Mouse (Mus musculus) spleen, postnatal 4 days (tissue): ENCODE measurements around the gene Asrgl1.
"Not testable (repeated sequence)": the region's sequence is repeated elsewhere in the genome, so short reads cannot be mapped to it uniquely, and the experiment has no call there.

ENCODE experiments used
- DNase-seq, 2 experiments: peaks; one replicate each; pipeline ENCODE4 v3.0.0; 2022; ENCODE audit warnings: low spot score in 2 of 2

The Asrgl1 gene

GRCm38 (mm10) chr19:9135512-9136331 lies at the start of gene Asrgl1:
Asrgl1 (minus strand) TSS chr19:9135636.
- DNase-seq = peak; percentile 89 to 95

GRCm38 (mm10) chr19:9146214-9146613 lies 10.8 kb upstream of the Asrgl1 start:
- no peak for DNase-seq

- DNase-seq = no peak
These were observed 8.2 kb upstream of the Asrgl1 start for GRCm38 (mm10) chr19:9143639-9144125.

GRCm38 (mm10) chr19:9143230-9143629 lies 7.8 kb upstream of the Asrgl1 start:
- DNase-seq = no peak

GRCm38 (mm10) chr19:9140361-9140760 lies 4.9 kb upstream of the Asrgl1 start:
- DNase-seq = not testable (repeated sequence)

- DNase-seq = no peak
These were observed 1.7 kb upstream of the Asrgl1 start for GRCm38 (mm10) chr19:9137159-9137558.

- peak; percentile 28 to 73 for DNase-seq
These were observed 507 bp downstream of the Asrgl1 start for GRCm38 (mm10) chr19:9134746-9135511.

- DNase-seq = no peak
These were observed 5.4 kb downstream of the Asrgl1 start for GRCm38 (mm10) chr19:9129996-9130395.

GRCm38 (mm10) chr19:9128499-9129194 lies 6.8 kb downstream of the Asrgl1 start:
- no peak for DNase-seq

- DNase-seq = not testable (repeated sequence)
These were observed 11.4 kb downstream of the Asrgl1 start for GRCm38 (mm10) chr19:9123986-9124385.

- DNase-seq = no peak
These were observed 13.0 kb downstream of the Asrgl1 start for GRCm38 (mm10) chr19:9122390-9122789.

- no peak for DNase-seq
These were observed 15.6 kb downstream of the Asrgl1 start for GRCm38 (mm10) chr19:9119655-9120425.

GRCm38 (mm10) chr19:9117275-9117674 lies 18.2 kb downstream of the Asrgl1 start:
- DNase-seq = no peak

- no peak for DNase-seq
These were observed 19.2 kb downstream of the Asrgl1 start for GRCm38 (mm10) chr19:9116268-9116667.

- DNase-seq = no peak
These were observed 23.4 kb downstream of the Asrgl1 start for GRCm38 (mm10) chr19:9112043-9112442.

- DNase-seq = peak in 1 of 2 experiments; percentile 37
These were observed 25.1 kb downstream of the Asrgl1 start for GRCm38 (mm10) chr19:9110182-9110869.

GRCm38 (mm10) chr19:9108536-9108935 lies 26.9 kb downstream of the Asrgl1 start:
- no peak for DNase-seq

- DNase-seq = no peak
These were observed 28.1 kb downstream of the Asrgl1 start for GRCm38 (mm10) chr19:9107379-9107755.

- DNase-seq = no peak
These were observed 28.6 kb downstream of the Asrgl1 start for GRCm38 (mm10) chr19:9106751-9107378.

- no peak for DNase-seq
These were observed 29.3 kb downstream of the Asrgl1 start for GRCm38 (mm10) chr19:9106096-9106495.
